Mouse (Mus musculus) erythroblast, embryonic 14.5 days (primary cell): ENCODE measurements around the gene Ypel2.

Source experiments
- GATA1 ChIP-seq: IDR thresholded peaks from 2 replicates; pipeline ENCODE4 v1.6.1; 2012; ENCODE audit warnings: low read length, inconsistent platforms, mixed read lengths
- TAL1 ChIP-seq: IDR thresholded peaks from 3 replicates; pipeline ENCODE4 v1.6.1; 2012; ENCODE audit warnings: low read length, inconsistent platforms, mixed read lengths

- TF ChIP-seq GATA1: no peak
- TF ChIP-seq TAL1: no peak
Observed at GRCm38 (mm10) chr11:86979799-86980198, 13.7 kb downstream of the Ypel2 start.
